Mouse (Mus musculus) embryonic fibroblast, embryonic 13.5 days (primary cell): ENCODE results near the gene Slc3a2.

Experiments used
- CTCF ChIP-seq: IDR thresholded peaks from 2 replicates; pipeline ENCODE4 v1.5.1; 2011; ENCODE audit warnings: mild to moderate bottlenecking, control low read depth, low read length, moderate library complexity, borderline replicate concordance; ENCODE audit not compliant: insufficient read depth
- POLR2A ChIP-seq: IDR thresholded peaks from 2 replicates; pipeline ENCODE4 v1.6.1; 2011; ENCODE audit warnings: low read depth, mild to moderate bottlenecking, control low read depth, low read length, moderate library complexity

GRCm38 (mm10) chr19:8738911-8739310, 15.7 kb upstream of the Slc3a2 start:
- TF ChIP-seq POLR2A (no peak), CTCF (no peak)
